Comparison of ENCODE assay signal across 8 mouse cellular contexts in the genomic region with DNA sequence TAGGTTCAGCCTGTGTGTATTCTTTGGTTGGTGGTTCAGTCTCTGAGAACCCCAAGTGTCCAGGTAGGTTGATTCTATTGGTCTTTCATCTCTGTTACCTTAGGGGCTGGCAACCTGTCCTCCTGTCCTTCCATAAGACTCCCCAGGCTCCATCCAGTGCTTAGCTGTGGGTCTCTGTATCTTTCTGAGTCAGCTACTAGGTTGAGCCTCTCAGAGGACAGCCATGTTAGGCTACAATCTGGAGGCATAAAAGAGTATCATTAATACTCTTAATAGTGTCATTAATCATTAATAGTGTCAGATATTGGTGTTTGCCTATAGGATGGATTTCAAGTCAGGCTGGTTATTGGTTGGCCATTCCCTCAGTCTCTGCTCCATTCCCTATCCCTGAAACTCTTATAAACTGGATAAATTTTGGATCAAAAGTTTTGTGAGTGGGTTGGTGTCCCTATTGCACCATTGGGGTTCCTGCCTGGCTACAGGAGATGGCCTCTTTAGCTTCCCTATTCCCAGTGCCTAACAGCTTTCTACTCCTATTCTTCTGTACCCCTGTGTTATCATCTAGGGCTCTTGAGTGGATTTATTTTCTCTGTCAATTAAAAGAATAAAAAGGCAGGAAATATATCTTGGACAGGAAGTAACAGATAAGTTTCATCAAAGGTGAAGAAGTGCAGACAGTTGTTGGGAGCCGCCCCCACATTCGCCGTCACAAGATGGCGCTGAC.
A peak's percentile ranks its signal among the peaks of the same experiment; 100 is the strongest.
DNase-seq lines count a peak whose midpoint lies in the region; ATAC-seq and TF ChIP-seq lines count a peak whose summit lies in the region.

No protein-coding gene starts in this region.

- H3K9me3 ChIP-seq in forebrain, embryonic 13.5 days (replicated peaks): no peaks in the 10 kb centered on the region
- no peaks in the 10 kb centered on the region for H3K9me3 ChIP-seq in liver, embryonic 12.5 days (replicated peaks)
- no peaks in the 10 kb centered on the region for H3K9me3 ChIP-seq in stomach, postnatal 0 days (ENCODE audit: control insufficient read depth, low read length)

- H3K36me3 ChIP-seq in thymus, adult 2 months (ENCODE audit: control insufficient read depth, insufficient read depth, low read length): no peaks in the 10 kb centered on the region
- no peaks in the 10 kb centered on the region for H3K36me3 ChIP-seq in forebrain, embryonic 13.5 days (ENCODE audit: poor library complexity, severe bottlenecking)
- H3K36me3 ChIP-seq in liver, embryonic 12.5 days: no peaks in the 10 kb centered on the region
- no peaks in the 10 kb centered on the region for H3K36me3 ChIP-seq in stomach, postnatal 0 days (ENCODE audit: control insufficient read depth, insufficient read depth, low read length)

- peak overlapping the region; percentile 26; the same call in 1 of the 2 replicates for H3K4me2 ChIP-seq in forebrain, embryonic 13.5 days
- H3K4me2 ChIP-seq in liver, embryonic 12.5 days: peak overlapping the region; percentile 27; the same call in 1 of the 2 replicates
- H3K4me2 ChIP-seq in stomach, postnatal 0 days (replicated peaks; ENCODE audit: low read depth): no peak overlapping the region

- no peak for TF ChIP-seq POLR2A in thymus, adult 2 months (IDR thresholded peaks at IDR 0.05; ENCODE audit: control insufficient read depth, extremely low read depth, insufficient read depth, low read length, poor library complexity)

- DNase-seq in thymus, adult 2 months: no peak
- no peak for DNase-seq in thymus, postnatal 25 days
- DNase-seq in stomach, postnatal 0 days (ENCODE audit: low spot score): no peak
- no peak for DNase-seq in adrenal gland, adult 8-10 months
- no peak for DNase-seq in c-Kit-positive CD71-positive TER-119-positive erythroid progenitor cells, embryonic 14.5 days (ENCODE audit: low spot score)
- DNase-seq in right cerebral cortex, postnatal 36 days (ENCODE audit: low spot score in 2 of 2): no peak

- H3K9ac ChIP-seq in forebrain, embryonic 13.5 days: no peak overlapping the region
- no peak overlapping the region for H3K9ac ChIP-seq in liver, embryonic 12.5 days
- no peak overlapping the region for H3K9ac ChIP-seq in stomach, postnatal 0 days (ENCODE audit: low read length)

- TF ChIP-seq EP300 in stomach, postnatal 0 days (optimal IDR thresholded peaks at IDR 0.05): no peak

- TF ChIP-seq CTCF in thymus, adult 2 months (IDR thresholded peaks at IDR 0.05; ENCODE audit: borderline replicate concordance, control insufficient read depth, extremely low read depth, insufficient read depth, low read length, poor library complexity): no peak
- peak; percentile 21; the same call in 1 of the 2 replicates for TF ChIP-seq CTCF in stomach, postnatal 0 days (IDR thresholded peaks at IDR 0.05; ENCODE audit: low read depth)

- no peak overlapping the region for H3K4me3 ChIP-seq in thymus, adult 2 months (ENCODE audit: control insufficient read depth, insufficient read depth, low read length)
- H3K4me3 ChIP-seq in forebrain, embryonic 13.5 days: no peak overlapping the region
- no peak overlapping the region for H3K4me3 ChIP-seq in liver, embryonic 12.5 days
- no peak overlapping the region for H3K4me3 ChIP-seq in stomach, postnatal 0 days (ENCODE audit: low read depth, low read length)

- H3K27me3 ChIP-seq in thymus, adult 2 months (ENCODE audit: control insufficient read depth, insufficient read depth, low read length): no peaks in the 10 kb centered on the region
- H3K27me3 ChIP-seq in forebrain, embryonic 13.5 days: peaks cover 4% of the 10 kb centered on the region; the same call in 1 of the 2 replicates
- H3K27me3 ChIP-seq in liver, embryonic 12.5 days (replicated peaks): no peaks in the 10 kb centered on the region
- H3K27me3 ChIP-seq in stomach, postnatal 0 days (ENCODE audit: control insufficient read depth, insufficient read depth, low read length): no peaks in the 10 kb centered on the region

- peak overlapping the region; percentile 56; the same call in 1 of the 2 replicates for H3K27ac ChIP-seq in thymus, adult 2 months (ENCODE audit: control insufficient read depth, insufficient read depth, low read length)
- H3K27ac ChIP-seq in forebrain, embryonic 13.5 days: no peak overlapping the region
- no peak overlapping the region for H3K27ac ChIP-seq in liver, embryonic 12.5 days
- no peak overlapping the region; the same call in 1 of the 2 replicates for H3K27ac ChIP-seq in stomach, postnatal 0 days (replicated peaks)

- H3K4me1 ChIP-seq in thymus, adult 2 months (replicated peaks; ENCODE audit: control insufficient read depth, insufficient read depth, low read length): peaks cover 9% of the 10 kb centered on the region
- peaks cover 6% of the 10 kb centered on the region for H3K4me1 ChIP-seq in forebrain, embryonic 13.5 days
- peaks cover 5% of the 10 kb centered on the region; the same call in 1 of the 2 replicates for H3K4me1 ChIP-seq in liver, embryonic 12.5 days
- no peaks in the 10 kb centered on the region for H3K4me1 ChIP-seq in stomach, postnatal 0 days (replicated peaks; ENCODE audit: control insufficient read depth, insufficient read depth)

- ATAC-seq in forebrain, embryonic 13.5 days: peak; percentile 71
- ATAC-seq in liver, embryonic 12.5 days: peak; percentile 37; the same call in 1 of the 2 replicates
- ATAC-seq in stomach, postnatal 0 days (ENCODE audit: low FRiP score, low TSS enrichment): peak; percentile 66; the same call in 1 of the 2 replicates

- WGBS in thymus, adult 2 months: 8% methylated on average over 4 of the region's 4 CpGs
- WGBS in forebrain, embryonic 13.5 days: 5% methylated on average over 4 of the region's 4 CpGs
- WGBS in liver, embryonic 12.5 days (ENCODE audit: insufficient replicate concordance): 20% methylated on average over 4 of the region's 4 CpGs
- 15% methylated on average over 4 of the region's 4 CpGs for WGBS in stomach, postnatal 0 days
